Mouse (Mus musculus): ENCODE measurements around the gene Olfr146.

DNA sequence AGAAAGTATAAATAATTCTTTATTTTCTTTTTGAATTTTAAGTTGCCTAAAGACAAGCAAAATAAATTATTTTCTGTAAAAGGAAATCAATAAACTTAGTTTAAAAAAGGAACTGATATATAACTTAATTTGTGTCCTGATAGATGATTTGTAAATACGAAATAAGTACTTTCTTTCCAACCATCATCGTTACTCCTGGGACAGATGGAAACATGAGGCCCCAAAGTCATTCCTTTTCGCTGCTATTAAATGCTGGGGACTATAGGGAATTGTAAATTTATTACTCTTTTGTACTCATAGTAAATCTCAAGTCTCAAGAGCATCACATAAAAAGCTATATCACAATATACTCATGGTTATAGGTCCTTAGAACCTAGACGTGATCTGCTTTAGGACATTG lies 51.2 kb downstream of the Olfr146 start, which contains the start of gene Olfr933:
- TF ChIP-seq SIN3A (IDR thresholded peaks at IDR 0.05; ENCODE audit: low read length) (no peak), GATA1 (IDR thresholded peaks at IDR 0.05; ENCODE audit: low read depth, low read length) (no peak), CHD2 (IDR thresholded peaks at IDR 0.05; ENCODE audit: low read length) (no peak), HCFC1 (IDR thresholded peaks at IDR 0.05; ENCODE audit: low read depth, low read length) (no peak), POLR2A (IDR thresholded peaks at IDR 0.05; ENCODE audit: control insufficient read depth in 1 of 2, insufficient read depth in 1 of 2, low read depth in 1 of 2, low read length in 2 of 2, poor library complexity in 1 of 2) (no peak), EP300 (IDR thresholded peaks at IDR 0.05; ENCODE audit: low read depth in 1 of 2, low read length in 2 of 2) (no peak), GABPA (IDR thresholded peaks at IDR 0.05; ENCODE audit: low read depth, low read length) (no peak), CTCF (IDR thresholded peaks at IDR 0.05 in 2 of 3, conservative IDR thresholded peaks at IDR 0.05 in 1 of 3; ENCODE audit: control insufficient read depth in 1 of 3, insufficient read depth in 1 of 3, low read depth in 2 of 3, low read length in 3 of 3, poor library complexity in 1 of 3, severe bottlenecking in 1 of 3) (no peak), TCF12 (IDR thresholded peaks at IDR 0.05; ENCODE audit: low read depth, low read length) (no peak), NRF1 (IDR thresholded peaks at IDR 0.05; ENCODE audit: insufficient read depth, low read depth, low read length, poor library complexity, severe bottlenecking) (no peak), TBP (IDR thresholded peaks at IDR 0.05; ENCODE audit: low read depth, low read length) (no peak), USF2 (IDR thresholded peaks at IDR 0.05; ENCODE audit: borderline replicate concordance in 1 of 2, insufficient read depth in 1 of 2, low read depth in 1 of 2, low read length in 2 of 2) (no peak)
